Mouse (Mus musculus): ENCODE data around the gene Tmem222.

The Tmem222 gene

DNA sequence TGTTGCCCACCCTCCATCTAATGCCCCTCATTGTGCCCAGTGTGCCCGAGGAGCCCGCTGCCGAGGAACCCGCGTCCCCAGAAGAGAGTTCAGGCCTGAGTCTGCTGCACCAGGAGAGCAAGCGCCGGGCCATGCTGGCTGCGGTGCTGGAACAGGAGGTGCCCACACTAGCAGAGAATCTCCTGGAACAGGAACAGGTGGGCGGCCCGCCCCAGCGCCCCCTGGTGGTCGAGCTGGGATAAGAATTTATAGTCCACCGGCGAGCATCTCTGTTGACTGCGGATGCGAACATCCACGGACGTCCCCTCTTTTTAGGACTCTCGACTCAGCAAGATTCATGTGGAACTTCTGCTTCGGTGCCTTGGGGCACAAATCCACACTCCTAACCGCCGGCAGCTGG lies 27.0 kb downstream of the Tmem222 start:
- DNase-seq (ENCODE audit: low spot score) = no peak

DNA sequence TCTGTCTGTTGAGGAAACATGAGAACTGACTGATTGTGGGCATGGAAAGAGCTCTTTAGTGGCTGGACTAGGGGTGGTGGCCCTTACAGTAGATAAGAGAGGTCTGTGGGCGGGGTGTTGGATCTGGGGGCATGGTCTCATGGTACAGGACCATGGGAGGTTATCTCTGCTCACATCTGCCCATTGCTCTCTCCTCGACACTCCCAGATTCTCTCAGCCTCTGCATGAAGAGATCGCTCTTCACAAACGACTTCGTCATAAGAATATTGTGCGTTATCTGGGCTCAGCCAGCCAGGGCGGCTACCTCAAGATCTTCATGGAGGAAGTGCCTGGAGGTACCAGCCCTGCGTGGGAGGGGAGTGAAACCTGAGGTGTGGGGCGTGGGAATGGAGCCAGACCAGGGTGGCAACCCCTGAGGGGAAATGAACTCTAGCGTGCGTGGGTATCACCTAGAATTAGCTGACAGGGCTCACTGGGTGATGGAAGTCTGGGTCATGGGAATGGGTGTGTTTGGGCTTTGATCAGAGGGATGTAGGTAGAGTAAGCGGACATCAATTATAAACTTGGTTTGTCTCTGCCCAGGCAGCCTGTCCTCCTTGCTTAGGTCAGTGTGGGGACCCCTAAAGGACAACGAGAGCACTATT lies 29.7 kb downstream of the Tmem222 start:
- no peak for DNase-seq (ENCODE audit: low spot score)

DNA sequence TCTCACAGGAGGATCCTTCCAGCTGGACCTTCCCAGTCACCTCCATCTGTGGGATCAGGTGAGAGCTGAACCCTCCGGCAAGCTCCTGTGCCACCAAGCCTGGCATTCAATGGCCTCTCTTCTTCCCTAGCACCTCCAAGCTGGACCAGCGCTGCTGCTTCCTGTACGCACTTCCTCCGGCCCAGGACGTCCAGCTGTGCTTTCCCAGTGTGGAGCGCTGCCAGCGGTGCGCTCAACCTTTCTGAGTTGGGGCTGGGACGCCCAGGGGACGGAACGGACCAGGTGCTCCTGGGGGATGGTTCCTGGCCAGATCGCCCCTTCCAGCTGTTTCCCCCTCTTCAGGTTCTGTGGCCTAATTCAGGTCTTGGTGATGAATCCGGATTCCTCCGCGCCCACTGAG lies 30.5 kb downstream of the Tmem222 start:
- no peak for DNase-seq (ENCODE audit: low spot score)

DNA sequence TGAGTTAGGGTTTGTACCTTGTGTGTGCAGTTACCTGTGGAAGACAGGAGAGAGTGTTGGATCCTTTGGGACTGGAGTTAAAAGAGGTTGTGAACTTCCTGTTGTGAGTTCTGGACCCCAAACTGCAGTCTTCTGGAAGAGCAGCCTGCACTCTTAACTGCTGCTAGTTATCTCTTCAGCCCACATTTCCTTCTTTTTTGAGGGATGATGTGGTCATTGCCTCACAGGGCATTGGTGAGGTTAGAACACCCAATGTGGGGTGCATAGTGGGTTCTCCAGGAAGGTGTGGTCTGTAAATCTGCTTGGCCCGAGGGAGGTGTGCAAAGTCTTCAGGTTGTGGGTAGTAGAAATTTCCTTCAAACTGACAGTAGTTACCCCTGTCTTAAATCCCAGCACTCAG lies 33.3 kb downstream of the Tmem222 start:
- no peak for DNase-seq (ENCODE audit: low spot score)

DNA sequence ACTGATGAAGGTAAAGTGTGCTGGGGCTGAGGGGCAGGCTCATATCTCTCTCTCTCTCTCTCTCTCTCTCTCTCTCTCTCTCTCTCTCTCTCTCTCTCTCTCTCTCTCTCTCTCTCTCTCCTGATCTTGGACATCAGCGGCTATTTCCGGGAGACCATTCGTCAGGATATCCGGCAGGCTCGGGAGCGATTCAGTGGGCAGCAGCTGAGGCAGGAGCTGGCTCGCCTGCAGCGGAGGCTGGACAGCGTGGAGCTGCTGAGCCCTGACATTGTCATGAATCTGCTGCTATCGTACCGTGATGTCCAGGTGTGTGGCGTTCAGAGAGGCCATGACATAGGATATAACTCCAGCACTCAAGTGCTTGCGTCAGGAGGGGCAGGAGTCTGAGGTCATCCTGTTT lies 34.1 kb downstream of the Tmem222 start:
- DNase-seq (ENCODE audit: low spot score) = no peak

DNA sequence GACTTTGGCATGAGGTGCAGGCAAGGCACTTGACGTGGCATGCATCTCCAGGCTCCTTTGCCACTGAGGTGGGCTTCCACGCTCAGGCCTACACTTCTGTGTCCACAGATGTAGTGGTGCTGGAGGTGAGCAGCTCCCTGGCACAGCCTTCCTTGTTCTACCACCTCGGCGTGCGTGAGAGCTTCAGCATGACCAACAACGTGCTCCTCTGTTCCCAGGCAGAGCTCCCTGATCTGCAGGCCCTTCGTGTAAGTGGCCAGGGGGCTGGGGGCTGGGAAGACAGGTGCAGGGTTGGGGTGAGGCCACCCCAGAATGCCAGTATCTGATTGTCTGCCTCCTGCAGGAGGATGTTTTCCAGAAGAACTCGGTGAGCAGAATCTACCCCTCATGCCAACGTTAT lies 34.9 kb downstream of the Tmem222 start:
- no peak for DNase-seq (ENCODE audit: low spot score)

DNA sequence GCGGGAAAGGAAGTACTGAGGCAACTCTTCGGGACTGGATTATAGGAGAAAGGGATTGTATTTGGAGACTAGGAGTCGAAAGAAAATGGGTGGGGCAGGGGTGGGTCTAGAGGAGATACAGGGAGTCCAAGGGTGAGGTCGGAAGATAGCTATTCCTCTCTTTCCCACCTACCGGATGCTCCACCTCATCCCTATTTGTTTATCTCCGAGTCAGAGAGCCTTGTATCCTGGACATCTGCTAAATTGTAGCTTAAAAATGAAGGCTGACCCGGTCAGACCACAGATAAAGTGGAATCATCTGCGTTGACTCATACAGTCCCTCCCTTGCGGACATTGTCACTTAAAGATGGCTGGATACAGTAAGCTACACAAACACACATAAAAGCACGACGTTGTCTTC lies 35.7 kb downstream of the Tmem222 start:
- no peak for DNase-seq (ENCODE audit: low spot score)

DNA sequence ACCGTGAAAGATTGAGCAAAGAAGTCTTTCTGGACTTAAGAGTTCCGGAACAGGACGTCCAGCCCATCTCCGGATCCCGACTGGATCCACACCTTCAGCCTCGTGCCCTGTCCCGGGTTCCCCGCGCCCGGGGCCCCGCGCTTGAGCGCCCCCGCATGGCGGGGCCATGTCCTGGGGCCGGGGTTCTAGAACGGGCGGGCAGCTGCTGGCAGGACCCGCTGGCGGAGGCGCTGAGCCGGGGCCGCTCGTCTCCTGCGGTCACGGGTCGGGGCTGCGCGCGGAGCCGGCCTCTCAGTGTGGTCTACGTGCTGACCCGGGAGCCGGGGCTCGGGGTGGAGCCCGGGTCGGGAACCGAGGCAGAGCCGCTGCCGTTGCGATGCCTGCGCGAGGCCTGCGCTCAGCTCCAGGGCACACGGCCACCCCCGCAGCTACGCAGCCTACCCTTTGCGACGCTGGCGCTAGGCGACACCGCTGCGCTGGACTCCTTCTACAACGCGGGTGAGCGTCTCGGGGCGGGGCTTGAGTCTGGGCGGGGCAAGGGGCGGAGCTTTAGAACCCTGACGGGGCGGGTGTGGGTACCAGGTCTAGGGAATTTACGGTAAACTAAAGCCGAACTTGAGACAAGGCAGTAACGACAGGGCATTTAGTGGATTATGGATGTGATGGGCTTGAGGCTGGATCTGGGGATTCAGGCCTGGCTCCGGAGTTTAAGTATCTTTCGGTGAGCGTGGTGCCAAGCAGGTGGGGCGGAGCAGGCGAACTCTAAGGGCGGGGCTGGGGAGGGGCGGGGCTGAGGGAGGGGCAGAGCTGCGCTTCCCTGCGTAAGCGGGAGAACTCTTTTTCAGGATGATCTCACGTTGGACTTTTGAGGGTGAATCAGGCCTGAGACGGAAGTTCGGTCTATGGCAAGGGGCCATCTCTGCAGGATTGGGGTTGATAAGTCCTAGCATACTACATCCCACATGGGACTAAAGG lies 36.4 kb downstream of the Tmem222 start:
- DNase-seq (ENCODE audit: low spot score) = peak; percentile 84

DNA sequence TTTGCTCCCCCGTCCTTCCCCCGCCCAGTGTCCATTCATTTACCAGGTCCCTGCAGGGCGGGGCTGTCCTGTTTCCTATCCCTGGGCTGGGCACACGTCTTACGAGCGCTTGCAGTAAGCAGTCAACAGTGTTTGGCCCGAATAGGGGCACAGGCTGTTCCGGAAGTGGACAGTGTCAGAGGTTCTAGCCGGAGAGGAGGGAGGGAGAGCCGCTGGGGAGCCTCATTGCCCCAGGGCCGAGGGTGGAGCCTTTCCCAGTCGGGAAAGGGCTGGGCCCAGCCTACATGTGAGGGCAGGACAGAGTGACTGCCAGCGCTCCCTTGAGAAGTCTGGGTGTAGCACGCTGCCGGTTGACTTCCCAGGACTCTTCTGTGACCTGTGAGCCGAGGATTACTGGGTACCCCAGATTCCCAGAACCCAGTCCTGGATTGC lies 37.1 kb downstream of the Tmem222 start, which contains the start of gene Map3k6:
Gene Map3k6, plus strand, starts transcription at position 329 of the 432 bp plus-strand sequence.
- DNase-seq (ENCODE audit: low spot score) = peak; percentile 97

DNA sequence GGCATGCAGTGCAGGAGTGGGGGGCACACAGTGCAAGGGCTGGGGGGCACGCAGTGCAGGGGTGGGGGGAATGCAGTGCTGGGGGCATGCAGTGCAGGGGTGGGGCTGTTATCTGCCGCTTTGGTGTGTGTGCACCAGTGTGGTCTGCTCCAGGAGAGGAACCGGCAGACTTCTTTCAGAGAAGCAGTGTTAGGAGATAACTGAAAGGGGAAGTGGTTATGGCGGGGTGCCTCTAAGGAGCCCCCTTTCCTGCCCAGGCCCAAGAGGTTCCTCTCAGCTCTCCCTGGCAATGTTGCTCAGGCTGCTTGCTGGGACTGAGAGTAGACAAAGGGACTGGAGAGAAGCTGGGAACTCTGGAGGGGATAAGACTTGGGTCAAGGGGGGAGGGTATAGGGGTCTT lies 39.7 kb downstream of the Tmem222 start:
- no peak for DNase-seq (ENCODE audit: low spot score)

DNA sequence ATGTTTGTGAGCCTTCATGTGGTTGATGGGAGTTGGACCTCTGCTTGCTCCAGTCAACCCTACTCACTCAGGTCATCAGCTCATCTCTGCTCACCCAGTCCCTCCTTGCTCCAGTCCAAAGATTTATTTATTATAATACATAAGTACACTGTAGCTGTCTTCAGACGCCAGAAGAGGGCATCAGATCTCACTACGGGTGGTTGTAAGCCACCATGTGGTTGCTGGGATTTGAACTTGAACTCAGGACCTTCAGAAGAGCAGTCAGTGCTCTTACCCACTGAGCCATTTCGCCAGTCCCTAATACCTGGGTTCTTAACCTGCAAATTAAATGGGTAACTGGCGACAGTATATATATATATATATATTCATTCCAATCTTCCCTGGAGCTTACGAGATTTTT lies 42.2 kb downstream of the Tmem222 start:
- DNase-seq (ENCODE audit: low spot score) = no peak

DNA sequence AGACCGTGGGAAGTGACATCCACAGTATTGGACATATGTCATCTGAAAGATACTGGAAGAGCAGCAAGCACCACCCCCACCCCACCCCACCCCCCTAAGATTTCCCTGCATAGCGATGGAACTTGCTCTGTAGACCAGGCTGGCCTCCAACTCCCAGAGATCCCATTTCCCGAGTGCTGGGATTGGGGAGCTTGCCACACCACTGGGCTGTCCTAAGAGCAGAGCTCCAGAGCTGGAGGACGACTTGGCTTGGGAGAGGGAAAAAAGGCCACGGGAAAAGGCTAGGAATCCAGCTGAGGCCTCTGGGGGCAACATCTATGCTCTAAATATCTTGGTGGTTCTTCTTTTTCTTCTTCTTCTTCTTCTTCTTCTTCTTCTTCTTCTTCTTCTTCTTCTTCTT lies 42.8 kb downstream of the Tmem222 start:
- DNase-seq (ENCODE audit: low spot score) = no peak

DNA sequence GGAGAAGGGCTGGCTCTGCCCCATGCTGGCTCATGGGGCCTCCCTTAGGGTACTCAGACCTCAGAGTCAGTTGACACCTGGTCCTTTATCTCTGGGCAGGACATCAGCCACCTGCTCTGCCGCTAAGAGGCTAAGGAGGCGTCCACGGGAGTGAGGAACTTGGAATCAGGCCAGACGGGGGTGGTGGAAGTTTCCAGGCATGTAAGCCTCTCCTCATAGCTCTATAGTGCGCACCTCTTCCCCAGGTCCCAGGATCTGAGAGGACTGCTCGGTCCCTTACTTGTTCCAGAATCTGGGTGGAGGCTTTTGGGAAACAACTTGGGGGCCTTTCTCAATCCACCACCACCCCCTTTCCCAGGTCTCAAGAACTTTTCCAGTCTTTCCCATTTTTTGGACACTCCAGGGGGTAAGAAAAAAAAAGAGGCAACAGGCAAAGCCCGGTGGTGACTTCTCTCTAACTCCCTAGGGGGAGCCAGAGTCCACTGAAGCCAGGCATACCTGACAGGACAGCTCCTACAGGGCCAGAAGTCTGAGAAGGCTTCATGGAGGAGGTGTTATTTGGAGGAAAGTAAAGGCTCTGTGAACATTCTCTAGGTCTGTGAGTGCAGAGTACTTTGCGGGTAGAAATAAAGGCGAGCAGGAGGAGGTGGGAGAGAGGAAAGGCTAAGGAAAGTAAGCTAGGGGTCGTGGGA lies 44.2 kb downstream of the Tmem222 start:
- peak; percentile 67 for DNase-seq (ENCODE audit: low spot score)

DNA sequence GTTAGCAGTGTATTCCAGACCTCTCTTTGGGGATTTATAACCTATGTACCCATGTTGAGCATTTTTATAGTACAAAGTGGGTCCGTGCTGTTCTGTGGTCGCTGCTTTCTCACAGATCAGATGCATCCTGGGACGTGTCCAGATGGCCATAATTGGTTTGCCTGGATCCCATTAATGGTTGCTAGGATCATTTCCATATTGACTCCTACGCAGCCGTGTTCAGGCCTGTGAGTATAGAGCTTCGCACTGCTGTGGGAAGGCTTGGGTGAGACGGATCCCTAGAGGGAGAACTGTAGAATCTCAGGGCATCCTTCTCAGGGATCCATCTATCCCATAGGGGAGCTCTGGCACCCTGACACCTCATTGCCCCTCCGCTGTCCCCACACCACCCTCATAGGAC lies 48.0 kb downstream of the Tmem222 start:
- DNase-seq (ENCODE audit: low spot score) = no peak

DNA sequence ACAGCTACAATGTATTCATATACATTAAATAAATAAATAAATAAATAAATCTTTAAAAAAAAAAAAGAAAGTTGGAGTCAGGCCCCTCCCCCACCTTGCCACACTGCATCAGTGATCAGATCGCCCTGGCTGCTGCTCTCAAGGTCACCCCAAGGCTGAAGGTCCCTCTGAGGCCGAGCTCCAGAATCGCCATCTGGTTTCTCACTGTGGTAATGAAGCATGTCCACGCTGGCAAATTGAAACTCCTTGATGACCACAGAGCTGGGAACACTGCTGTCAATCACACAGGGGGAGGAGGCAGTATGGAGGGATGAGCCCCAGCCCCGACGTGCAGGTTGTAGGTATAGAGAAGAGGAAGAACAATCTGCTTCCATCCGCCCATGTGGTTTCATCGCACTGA lies 50.0 kb downstream of the Tmem222 start:
- DNase-seq (ENCODE audit: low spot score) = no peak

DNA sequence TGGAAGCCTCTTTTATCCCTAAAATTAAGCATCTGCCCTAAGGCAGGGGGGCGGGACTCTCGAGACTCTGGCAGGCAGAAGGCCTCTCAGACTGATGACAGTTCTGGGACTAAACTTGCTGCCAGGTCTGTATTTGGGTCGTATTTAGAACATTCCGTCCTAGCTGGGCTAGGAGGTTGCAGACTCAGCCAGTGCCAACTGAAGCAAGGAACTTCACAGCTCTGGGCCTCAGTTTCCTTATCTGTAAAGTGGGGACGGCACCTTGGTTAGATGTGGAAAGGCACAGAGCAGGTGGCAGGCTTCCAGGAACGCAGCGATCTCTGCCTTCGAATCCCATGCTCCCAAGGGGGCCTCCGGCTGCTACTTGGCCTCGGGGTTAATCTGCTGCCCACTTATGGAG lies 51.5 kb downstream of the Tmem222 start:
- peak; percentile 80 for DNase-seq (ENCODE audit: low spot score)

DNA sequence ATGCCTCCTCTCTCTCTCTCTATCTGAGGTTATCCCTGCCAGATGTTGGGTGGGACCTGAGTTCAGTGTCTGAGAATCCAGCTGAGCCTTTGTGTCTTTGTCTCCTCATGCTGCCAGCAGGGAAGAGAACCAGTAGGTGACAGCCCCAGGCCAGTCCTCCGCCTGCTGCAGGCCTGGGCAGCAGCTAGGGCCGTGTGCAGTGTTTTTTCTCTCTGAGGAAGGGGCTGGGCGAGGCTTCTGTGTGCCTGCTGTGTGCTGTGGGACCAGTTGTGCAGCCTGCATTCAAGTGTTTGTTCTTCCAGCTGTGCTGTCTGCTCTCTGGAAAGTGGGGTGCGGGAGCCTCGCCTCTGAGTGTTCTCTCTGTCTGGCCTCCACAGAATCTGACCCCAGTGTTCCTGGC lies 53.7 kb downstream of the Tmem222 start:
- no peak for DNase-seq (ENCODE audit: low spot score)

DNA sequence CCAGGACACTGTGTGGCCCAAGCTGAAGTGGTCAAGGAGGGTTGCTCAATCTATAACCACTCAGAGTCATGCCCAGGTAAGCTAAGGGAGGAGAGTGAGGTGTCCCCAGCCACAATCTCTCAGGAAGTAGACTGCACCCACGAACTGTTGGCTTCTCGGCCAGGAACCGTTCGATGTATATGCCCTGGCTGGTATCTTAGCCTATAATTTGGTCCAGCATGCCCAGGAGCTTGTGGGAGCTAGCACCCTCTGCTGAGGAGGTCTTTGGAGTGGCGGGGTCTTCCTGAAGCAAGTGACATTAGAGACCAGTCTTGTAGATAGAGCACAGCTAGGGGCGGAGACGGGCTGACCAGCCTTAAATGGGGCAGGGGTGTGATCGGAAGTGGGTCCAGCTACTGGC lies 55.9 kb downstream of the Tmem222 start:
- DNase-seq (ENCODE audit: low spot score) = no peak

DNA sequence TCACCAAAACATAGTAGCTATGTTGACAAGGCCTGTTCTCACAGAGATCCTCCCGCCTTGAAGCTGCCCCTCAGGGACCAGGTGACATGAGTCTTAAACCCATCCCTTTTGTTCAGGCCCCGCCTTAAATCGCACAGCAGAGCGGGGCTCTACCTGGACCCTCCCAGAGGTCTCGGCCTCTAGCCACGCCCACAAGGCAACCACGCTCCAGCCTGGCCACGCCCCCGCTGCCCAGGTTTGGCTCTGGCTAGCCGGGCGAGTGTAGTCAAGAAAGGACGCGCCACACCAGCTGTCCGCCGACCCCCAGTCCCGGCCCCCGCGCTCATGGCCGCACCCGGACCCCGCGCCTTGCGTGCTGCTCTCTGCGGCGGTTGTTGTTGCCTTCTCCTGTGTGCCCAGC lies 56.9 kb downstream of the Tmem222 start:
- no peak for DNase-seq (ENCODE audit: low spot score)

DNA sequence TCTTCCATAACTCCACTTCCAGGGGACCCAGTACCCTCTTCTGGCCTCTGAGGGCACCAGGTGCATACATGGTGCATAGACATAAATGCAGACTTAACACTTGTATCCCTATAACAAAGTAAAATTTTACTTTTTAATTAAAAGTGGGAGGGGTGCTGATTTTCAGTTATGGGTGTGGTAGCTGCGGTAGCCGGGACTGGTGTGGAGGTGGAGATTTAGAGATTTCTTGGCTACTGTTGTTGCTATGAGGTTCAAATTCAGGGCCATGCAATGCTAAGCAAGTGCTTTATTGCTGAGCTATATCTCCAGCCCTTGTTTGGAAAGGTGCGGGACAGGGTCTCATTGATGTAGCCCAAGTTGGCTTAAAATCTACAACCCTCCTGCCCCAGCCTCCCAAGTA lies 58.8 kb downstream of the Tmem222 start:
- no peak for DNase-seq (ENCODE audit: low spot score)

DNA sequence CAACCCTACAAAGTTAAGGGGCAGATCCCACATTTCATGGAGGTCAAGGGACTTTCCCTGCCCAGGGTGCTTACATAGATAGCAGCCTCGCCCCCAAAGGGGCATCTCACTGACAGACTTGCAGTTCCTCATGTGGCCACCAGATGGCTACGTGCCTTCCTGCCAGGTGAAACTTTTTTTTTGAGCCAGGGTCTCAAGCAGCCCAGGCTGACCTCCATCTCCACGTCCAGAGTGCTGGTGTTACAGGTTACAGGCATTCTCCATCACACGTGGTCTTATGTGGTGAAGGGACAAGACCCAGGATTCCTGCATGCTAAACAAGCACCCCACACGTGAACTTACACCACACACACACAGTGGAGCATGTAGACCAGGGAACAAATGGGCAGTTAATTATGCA lies 60.0 kb downstream of the Tmem222 start:
- peak; percentile 41 for DNase-seq (ENCODE audit: low spot score)
